Mouse (Mus musculus) frontal cortex, postnatal 25 days (tissue): ENCODE measurements at regions not wholly inside any gene's neighbourhood (a gene's known extent, or its start where the extent isn't known, plus 50 kb on each side); places are given as distances from the start of the nearest gene placed in this dataset.
"Not testable (repeated sequence)": the region's sequence is repeated elsewhere in the genome, so short reads cannot be mapped to it uniquely, and the experiment has no call there.

Experiments used
- DNase-seq, 2 experiments: peaks; one replicate each; pipeline ENCODE4 v3.0.0; 2022; ENCODE audit warnings: low spot score in 2 of 2

DNA sequence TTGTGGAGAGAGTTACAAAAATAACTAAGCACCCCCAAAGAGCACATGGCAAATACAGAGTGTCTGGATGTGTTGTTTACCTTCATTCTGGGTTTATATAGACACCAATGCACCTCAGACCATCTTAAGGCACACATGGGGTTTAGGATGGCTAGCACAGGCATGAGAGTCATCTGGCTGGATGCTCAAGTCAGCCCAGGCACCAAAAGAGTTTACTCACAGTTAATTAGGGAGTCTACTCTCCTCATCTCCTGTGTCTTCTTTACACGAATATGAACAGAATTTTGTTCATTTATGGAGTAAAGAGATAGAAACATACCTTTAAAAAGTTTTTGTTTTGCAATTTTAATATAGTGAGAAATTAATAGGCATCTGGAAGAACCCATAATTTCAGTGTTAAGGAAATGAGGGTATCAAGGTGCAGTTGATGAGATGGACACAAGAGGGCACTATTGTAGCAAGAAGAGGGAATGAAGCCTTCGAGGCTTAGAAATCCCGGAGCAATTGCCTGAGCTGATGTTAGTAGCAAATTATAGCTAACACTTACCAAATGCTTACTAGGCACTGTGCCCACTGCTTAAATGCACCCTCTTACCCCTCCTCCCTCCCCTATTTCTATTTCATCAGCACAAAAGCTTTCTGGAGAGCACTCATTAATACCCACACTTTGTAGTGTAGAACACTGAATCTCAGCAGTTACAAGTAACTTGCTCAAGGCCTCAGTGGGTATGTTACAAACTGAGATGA, 174.6 kb downstream of the Eepd1 start:
- DNase-seq: peak; percentile 8 to 51

GRCm38 (mm10) chr9:25656534-25656933, 175.2 kb downstream of the Eepd1 start:
- DNase-seq: no peak

DNA sequence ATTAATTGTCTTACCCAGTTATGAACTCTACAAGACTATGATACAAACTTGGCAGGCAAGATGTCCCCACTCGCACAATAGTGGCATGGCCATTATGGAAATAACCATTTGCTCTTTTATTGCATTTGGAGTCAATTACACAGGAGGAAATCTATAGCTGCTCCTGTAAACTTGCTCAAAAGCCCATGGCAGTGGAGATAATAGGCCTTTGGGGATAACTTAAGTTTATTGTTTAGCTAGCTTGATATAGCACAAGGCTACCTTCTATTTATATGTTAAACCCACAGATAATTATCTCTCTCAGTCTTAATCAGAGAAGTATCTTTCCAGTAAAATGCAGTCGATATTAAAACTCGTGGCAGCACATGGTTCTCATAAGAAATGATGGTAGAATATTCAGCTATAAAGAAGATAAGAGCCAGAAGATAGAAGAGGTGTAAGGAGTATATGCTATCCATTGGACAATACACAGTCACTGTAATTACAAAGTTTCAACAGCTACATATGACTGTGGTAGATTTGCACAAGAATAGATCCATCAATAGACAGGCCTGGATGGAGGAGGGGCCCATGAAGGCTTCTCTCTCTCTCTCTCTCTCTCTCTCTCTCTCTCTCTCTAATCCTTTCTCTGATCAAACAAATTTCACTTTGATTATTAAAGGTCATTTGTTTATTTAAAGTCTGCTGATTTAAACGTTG, 202.4 kb downstream of the Eepd1 start:
- no peak for DNase-seq

DNA sequence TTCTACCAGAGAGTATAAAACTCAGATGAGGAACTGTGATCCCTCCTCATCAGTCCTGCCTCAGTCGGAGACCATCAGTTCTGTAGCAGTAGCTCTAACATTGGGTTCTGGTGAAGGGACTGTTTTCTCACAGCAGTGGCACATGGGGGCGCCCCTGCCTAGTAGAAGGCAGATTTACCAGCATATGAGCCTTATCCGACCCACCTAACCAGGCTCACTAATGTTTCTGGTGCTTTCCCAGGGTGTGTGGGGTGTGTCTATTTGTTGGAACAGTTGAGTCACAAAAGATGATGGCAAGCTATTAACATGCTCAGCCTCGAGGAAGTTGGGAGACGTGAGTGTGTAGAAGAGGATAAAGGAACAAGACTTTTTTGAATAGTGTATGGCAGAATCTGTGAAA, 212.3 kb downstream of the Eepd1 start:
- DNase-seq: peak; percentile 33 to 37

DNA sequence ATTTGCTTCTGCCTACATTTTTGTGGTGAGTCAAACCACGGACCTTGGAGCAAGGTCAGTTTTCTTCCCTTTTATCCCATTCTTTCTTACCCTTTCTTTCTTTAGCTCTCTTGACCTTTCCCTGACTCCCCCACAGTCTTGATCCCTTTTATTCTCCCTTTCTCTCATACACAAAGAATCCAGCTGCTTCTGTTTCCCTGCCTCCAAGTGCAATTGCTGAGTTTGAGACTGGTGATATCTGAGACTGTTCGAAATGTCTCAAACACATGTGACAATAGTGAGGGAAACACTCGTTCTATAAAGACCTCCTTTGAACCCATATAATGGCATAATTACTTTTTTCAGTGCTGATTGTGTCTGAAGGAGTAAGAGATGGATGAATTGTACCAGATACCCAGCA, 213.7 kb downstream of the Eepd1 start:
- no peak for DNase-seq

DNA sequence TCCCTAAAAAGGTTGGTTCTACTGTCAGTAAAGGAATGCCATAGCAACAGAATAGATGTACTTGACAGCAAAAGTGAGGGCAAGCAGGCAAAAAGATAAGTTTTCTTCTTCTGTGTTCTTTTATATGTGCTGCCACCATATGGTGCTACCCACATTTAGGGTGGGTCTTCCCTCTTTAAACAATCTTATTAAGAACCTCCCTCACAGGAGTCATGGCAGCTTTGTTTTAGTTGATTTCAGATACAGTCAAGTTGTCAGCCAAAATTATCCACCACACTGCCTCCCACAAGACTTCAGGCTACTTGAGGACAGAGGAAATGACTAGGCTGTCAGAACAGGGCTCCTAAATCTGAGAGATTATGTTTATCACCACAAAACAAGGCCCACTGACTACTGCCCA, 232.3 kb downstream of the Eepd1 start:
- DNase-seq: no peak

DNA sequence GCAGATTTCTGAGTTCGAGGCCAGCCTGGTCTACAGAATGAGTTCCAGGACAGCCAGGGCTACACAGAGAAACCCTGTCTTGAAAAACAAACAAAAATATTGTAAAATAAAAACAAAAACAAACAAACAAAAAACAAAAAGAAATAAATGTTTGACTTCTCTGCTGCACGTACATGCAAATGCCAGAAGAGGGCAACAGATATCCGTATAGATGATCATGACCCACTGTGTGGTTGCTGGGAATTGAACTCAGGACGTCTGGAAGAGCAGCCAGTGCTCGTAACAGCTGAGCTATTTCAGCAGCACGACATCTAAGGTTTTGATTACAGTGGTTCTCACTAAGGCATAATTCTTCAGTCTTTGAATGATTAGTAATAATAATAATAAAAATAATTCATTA, 262.8 kb downstream of the Eepd1 start:
- no peak for DNase-seq

DNA sequence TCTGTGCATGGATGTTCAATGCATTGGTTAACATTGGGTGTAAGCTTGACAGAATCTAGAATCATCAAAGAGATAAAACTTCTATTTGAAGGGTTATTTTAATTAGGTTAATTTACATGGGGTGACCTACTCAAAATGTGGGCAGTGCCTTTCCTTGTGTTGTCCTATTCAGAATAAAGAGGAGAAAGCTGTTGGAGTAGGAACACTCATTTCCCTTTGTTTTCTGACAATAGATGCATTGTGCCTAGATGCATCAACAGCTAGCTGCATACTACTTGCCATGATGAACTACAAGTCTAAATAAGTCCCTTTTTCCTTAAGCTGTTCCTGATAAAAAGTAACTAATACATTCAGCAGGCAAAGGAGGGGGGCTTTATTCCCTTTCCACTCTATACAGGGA, 269.8 kb downstream of the Eepd1 start:
- DNase-seq: no peak

DNA sequence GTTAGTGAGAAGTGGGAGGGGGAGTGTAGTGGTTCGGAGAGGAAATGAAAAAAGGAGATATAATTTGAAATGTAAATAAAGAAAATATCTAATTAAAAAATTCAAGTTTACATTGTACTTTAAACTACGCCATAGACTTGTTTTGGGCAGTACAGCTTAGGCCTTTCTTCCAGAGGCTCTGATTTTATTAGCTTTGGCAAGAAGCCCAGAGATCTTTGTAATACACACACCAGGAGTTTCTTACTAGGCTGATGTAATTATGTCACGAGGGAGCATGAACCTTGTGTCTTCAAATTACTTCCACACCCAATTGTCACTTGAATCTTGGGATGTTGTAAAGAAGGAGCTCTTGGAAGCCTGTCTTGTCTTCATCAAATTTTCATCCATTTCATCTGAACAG, 292.6 kb downstream of the Eepd1 start:
- no peak for DNase-seq

DNA sequence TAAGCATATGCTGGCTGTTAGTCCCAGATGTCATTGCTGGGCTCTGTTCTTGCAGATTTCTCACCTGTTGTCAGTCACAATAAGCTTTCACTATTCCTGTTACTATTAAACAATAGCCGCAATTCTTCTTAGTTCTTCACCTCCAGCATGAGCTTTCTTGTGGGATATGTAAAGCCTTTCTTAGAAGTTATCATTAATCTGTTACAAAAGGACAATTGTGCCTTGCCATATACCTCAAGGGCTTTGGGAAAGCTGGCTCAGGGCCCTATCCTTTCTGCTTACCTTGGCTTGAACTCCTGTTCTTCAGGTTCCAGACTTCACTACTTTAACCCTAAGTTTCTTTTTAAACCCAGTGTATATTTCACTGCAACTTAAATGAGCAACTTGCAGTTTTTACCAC, 301.3 kb downstream of the Eepd1 start:
- DNase-seq: no peak

DNA sequence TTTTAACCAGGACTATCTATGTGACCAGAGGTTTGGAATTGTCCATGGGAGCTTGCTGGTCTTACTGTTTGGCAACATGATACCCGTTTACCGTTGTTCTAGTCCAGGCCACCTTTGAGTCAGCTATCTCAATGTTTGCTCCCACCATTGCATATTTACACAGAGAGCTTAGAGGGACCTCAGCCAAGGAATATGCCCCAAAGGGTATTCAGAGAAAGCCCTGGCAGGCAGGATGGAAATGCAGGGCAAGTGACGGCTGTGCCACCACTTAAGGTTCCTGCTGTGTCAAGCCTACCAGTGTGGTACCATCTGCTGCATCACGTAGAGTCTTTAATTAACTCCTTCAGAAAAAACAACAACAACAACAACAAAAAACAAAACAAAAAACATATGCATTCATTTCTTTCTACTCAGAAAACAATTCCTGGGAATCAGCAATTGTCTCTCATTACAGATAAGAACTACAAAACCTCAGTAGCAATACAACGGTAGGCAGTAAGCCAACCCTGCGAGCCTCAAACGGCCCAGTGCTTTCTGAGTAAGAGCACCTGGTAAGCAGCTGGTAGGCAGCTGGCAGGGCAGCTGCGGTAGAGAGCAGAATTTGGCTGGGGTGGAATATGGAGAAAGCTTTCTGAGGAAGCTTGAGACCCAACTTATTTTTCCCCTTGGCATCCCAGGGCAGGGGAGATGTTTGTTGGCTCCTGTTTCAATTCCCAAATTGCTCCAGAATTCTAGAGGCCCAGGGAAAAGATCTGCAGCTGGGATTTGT, 314.0 kb downstream of the Eepd1 start:
- DNase-seq: no peak

- DNase-seq: no peak
These were observed 328.2 kb downstream of the Eepd1 start for GRCm38 (mm10) chr9:25809562-25809961.

GRCm38 (mm10) chr9:25833295-25833694, 351.9 kb downstream of the Eepd1 start:
- no peak for DNase-seq

- not testable (repeated sequence) for DNase-seq
These were observed 368.6 kb downstream of the Eepd1 start for GRCm38 (mm10) chr9:25849914-25850313.

DNA sequence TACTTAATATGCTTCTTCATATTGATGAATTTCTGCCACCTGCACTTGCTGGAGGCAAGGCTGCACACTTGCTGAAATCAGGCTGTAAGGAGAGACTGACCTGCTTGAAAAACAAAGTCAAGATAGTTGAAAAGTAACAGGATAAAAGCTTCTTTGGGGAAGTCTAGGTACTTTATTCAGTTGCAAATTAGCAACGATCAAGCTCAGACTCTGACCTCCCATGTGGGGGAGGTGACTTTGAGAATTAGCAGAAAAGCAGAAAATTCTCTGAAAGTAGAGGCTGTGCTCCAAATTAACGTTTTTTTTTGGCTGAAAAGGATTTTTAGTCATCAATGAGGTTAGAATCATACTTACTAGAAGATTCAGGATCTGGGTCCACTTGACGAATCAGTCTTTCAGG, 369.3 kb downstream of the Eepd1 start:
- not testable (repeated sequence) for DNase-seq

GRCm38 (mm10) chr9:25854545-25854944, 373.2 kb downstream of the Eepd1 start:
- DNase-seq: no peak

DNA sequence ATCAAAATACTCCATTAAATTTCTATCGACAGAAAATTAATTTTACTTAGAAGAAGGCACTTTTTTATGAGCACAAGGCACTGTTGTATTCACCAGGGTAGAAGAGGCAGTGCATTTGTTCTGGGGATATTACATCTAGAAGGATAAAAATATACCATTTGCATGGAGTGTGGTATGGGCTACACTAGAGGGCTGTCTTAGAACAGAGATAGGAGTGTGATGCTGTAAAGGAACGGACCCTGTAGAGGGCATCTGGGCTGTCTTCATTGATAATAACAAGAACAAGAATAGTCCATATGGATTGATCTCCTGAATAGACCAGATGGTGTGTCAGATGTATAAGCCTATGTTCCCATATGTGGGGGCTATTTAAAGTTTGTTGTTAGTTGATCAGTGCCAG, 388.9 kb downstream of the Eepd1 start:
- no peak for DNase-seq

DNA sequence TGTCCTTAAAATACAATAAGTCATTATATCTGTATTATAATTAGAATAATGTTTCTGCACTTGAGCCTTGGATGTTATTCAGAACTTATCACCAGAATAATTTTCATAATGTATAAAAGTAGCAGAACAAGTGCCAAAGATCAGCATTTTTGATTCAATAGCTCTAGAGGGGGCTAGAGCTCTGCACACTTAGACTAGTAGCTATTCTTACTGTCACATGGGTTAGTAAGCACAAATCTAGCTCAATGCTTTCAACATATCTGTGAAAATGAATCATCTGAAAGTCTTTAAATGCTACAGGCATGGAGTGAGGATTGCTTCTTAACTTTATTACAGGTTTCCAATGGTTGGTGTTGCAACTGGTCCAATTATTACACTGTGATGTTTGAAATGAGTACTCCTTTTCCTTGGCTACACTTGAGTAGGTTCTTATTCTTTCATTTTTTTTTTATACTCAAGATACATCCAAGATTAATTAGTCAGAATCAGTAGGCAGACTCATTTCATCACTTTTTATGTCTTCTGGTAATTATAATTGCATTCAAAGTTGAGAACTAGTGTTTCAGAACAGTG, 415.1 kb downstream of the Eepd1 start:
- DNase-seq: no peak
